Mouse (Mus musculus) left cerebral cortex, postnatal 36 days (tissue): Measurements from ENCODE around the gene Brox. TPM values are rescaled to one million over a fixed set of nuclear protein-coding genes. Genes with fewer than 3 reads are reported as not detected.

Experiments
- DNase-seq, 2 experiments: peaks; one replicate each; pipeline ENCODE4 v3.0.0; 2021 to 2022; ENCODE audit warnings: low spot score in 2 of 2, mixed read lengths in 1 of 2
- intact Hi-C: fragments of 180-260 bp; cut with DNase I; formaldehyde crosslinking; loops from one replicate; pipeline ENCODE4 v1.15.1; 2025
- total RNA-seq, 2 experiments: library from RNA; stranded (reverse); gene quantifications; 2 replicates each; pipeline ENCODE4 v1.2.3; 2021

The Brox gene
- total RNA-seq, 2 experiments from 2014 or later, result 45.6 to 54.2 TPM

DNA sequence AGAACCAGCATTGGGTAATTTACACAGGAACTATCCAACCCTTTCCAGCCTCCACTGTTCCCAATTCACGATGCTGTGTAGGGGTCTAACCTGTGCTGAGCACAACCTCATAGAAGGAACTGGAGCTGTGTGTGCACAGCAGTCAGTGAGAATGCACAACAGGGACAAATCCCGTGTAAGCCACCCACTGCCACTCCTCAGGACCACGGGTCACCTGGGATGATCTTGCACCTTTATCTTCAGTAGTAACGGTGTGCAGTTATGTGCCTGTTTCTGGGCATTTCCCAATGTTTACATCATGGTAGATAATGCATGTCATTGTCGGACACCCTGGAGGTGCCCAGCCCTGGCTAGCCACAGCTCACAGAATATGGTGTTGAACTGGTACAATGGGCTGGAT is 21.3 kb downstream of the Brox start:
- intact Hi-C loops, result no loop called here
- DNase-seq, result no peak

- intact Hi-C loops, result no loop called here
Measured at GRCm38 (mm10) chr1:183274385-183274784, 22.7 kb downstream of the Brox start.

DNA sequence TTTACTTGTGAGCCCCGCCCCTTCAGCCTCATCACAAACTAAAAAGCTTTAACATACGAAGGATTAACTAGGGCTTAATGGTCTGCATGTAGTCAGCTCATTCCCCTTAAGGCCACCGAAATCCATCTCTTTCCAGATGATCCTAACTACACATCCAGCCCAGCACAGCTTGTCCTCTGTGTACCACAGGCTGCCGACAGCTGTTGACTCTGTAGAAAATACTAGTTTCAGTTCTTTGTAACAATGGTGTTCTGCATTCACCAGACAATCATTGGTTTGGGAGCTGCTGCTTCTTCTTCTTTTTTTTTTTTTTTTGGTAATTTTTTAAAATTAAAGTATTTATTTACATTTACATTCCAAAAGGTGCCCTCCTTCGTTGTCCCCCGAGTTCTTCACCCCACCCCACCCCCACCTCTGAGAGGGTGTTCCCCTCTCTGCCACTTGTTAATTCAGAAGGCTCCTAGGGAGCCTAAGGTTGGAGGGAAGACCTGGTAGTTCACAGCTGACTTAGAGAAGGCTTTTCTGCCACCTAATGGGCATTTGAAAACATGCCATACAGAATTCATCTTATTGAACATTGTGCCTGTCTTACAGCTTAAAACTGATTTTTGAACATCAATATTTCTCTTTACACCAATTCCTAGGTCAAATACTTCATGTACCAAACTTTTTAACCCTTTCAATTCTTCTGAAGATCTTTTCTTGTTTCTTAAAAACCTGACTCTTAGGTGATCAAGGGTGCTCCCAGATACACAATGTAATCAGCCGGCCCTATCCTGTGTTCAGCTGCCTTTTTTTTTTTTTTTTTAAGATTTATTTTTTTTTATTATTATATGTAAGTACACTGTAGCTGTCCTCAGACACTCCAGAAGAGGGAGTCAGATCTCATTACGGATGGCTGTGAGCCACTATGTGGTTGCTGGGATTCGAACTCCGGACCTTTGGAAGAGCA is 23.9 kb downstream of the Brox start:
- no peak for DNase-seq
- intact Hi-C loops, result no loop called here

More at GRCm38 (mm10) chr1:183274385-183274784, 22.7 kb downstream of the Brox start:
- no peak for DNase-seq

- intact Hi-C loops, result no loop called here
- no peak for DNase-seq
Measured at GRCm38 (mm10) chr1:183267666-183268065, 29.4 kb downstream of the Brox start.

DNA sequence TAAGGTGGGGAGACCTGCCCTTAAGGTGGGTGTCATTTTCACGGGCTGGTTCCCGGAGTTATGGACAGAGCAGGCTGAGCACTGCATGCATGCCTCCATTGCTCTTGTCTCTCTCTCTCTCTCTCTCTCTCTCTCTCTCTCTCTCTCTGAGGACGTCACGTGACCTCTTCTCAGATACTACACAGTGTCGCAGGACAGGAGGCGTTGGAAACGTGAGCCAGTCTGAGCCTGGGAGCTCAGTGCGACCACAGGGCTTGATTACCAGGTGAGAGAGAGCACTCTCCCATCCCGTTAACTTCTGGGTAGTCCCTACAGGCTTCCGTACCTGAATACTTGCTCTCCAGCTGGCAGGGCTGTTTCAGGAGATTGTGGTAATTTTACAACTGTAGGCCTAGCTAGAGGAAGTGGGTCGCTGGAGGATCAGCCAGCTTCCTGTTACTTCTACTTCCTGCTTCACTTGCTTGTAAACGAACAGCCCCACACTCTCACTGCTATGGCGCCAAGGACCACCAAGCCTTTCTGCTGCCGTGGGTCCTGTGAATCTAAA is 31.1 kb downstream of the Brox start:
- intact Hi-C loops, result no loop called here

GRCm38 (mm10) chr1:183264145-183265008 is 32.7 kb downstream of the Brox start:
- intact Hi-C loops, result no loop called here
- DNase-seq, result no peak

More for the DNA sequence above, 31.1 kb downstream of the Brox start:
- DNase-seq, result no peak

GRCm38 (mm10) chr1:183252574-183252973 is 44.5 kb downstream of the Brox start:
- intact Hi-C loops, result no loop called here

DNA sequence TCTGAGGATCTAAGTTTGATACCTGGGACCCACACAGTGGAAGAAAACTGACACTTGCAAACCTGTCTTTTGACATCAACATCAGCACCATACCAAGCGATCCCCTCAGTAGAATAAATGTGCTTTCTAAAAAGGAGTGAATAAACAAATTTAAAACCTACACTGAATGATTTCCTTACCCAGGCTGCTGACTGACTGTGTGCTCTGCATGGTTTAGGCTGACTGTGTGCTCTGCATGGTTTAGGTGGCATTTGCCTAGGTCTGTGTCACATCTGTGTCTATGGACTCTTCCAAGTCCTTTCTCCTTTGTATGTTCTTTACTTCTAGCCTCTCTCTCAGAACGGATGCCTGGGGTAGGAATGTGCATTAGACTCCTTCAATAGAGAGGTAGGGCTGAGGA is 45.3 kb downstream of the Brox start:
- intact Hi-C loops, result no loop called here
- no peak for DNase-seq

More at GRCm38 (mm10) chr1:183252574-183252973, 44.5 kb downstream of the Brox start:
- no peak for DNase-seq

- intact Hi-C loops, result no loop called here
- no peak for DNase-seq
Measured at GRCm38 (mm10) chr1:183250612-183251011, 46.5 kb downstream of the Brox start.

DNA sequence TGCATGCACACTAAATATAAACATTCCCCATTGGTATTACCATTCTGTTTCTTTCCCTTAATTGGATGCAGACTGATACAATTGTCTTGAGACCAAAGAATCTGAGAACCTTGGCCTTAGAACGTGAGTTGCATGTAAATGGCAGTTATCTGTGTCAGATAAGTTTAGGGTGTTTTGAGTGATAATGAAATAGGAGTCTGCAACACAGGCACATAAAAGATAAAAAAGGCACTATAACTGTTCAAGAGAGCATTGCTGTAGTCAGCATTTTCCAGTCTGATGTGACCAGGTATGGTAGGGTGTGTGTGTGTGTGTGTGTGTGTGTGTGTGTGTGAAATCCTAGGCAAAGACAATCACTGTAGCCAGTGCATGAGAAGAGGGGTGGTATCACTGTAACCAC is 48.9 kb downstream of the Brox start:
- intact Hi-C loops, result loop anchor here (10.0 kb wide), 1 partner anchor 693 kb away; no protein-coding TSS in a partner anchor
- DNase-seq, result no peak

GRCm38 (mm10) chr1:183243293-183243692 is 53.8 kb downstream of the Brox start:
- intact Hi-C loops, result loop anchor here (10.0 kb wide), 1 partner anchor 688 kb away; no protein-coding TSS in a partner anchor
- DNase-seq, result no peak

DNA sequence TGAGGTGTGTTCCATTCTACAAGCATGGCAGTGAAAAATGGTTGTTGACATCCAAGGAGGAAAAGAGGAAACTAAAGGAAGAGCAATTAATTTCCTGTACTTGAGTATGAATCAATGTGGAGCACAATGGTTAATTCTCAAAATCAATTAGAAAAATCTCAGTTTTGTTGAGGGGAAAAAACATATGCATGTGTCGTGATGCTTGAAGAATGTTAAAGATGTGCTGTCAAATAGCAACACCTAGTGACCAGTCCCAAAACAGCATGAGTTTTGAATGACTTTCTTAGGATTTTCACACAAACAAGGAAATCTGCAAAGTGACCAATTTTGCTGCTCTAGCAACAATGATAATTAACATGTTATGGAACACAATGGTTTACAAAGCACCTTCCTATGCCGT is 59.2 kb downstream of the Brox start:
- no peak for DNase-seq
- intact Hi-C loops, result no loop called here

DNA sequence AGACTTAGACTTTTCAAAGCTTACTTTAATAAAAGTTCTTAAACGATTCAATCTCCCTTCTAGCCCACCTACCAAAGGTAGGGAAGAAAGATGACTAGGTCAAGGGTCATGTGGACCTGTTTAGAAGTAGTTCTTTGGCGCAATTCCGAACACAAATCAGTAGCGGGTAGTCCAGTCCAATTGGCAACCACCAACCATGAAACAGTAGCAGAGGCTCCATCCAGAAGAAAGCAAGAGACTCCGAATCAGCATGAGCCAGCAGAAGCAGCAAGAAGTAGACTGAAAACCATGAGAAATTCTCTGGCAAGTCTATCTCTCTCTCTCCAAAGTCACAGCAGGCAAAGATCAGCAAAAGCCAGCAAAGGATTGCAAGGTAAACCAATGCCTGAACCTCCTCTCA is 60.6 kb downstream of the Brox start:
- intact Hi-C loops, result no loop called here
- no peak for DNase-seq

DNA sequence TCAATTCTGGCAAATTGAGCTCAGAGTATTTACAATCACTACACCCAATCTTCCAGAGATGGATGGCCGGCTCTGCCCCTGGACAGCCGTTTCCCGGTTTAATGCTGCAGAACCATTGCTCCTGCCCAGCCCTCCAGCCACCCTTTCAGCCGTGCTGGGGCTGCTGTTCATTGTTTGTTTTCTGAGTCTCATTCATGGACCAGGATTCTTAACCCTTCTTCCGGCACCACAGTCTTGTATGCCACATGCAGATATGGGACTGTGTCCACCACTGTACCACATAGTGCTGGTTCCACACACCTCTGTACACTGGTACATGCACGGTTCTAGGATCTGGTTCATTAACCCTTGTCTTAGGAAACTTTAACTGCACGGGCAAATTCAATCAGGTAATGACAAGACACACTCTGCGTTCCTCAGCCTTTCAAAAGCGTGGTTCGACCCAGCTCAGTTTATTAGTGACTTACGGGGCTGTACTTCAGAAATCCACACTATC is 63.3 kb downstream of the Brox start:
- intact Hi-C loops, result no loop called here
- no peak for DNase-seq

GRCm38 (mm10) chr1:183232985-183233678 is 63.9 kb downstream of the Brox start:
- intact Hi-C loops, result no loop called here

DNA sequence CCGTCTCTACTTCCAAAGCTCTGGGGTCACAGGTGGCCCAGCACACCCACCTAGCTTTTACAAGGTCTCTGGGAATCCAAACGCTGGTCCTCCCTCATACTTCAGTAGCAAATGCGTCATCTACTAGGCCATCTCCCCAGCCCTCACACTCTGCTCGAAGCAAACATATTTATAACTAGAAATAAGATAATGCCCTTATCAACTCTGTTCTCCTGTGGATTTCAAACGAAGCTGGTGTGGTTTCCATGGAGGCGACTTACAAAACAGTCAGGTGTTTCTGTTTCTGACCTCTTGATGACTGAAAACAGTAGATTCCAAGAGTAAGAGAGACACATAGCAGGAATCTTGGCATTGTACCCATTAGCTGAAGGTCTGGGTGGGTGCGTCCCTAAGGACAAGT is 69.6 kb downstream of the Brox start:
- intact Hi-C loops, result no loop called here
- DNase-seq, result no peak

More at GRCm38 (mm10) chr1:183232985-183233678, 63.9 kb downstream of the Brox start:
- DNase-seq, result no peak
